Mouse (Mus musculus) frontal cortex, postnatal 14 days (tissue): Measurements from ENCODE around the gene Smad1.

ENCODE experiments used
- DNase-seq, 2 experiments: peaks; one replicate each; pipeline ENCODE4 v3.0.0; 2022; ENCODE audit warnings: low spot score in 2 of 2

Gene Smad1

GRCm38 (mm10) chr8:79354009-79354408 is 45.3 kb downstream of the Smad1 start:
- no peak for DNase-seq

- no peak for DNase-seq
Measured at GRCm38 (mm10) chr8:79351916-79352315, 47.4 kb downstream of the Smad1 start.

- no peak for DNase-seq
Measured at GRCm38 (mm10) chr8:79350805-79351204, 48.5 kb downstream of the Smad1 start.

- DNase-seq: no peak
Measured at GRCm38 (mm10) chr8:79350094-79350593, 49.2 kb downstream of the Smad1 start.

GRCm38 (mm10) chr8:79346414-79346813 is 52.9 kb downstream of the Smad1 start:
- DNase-seq: no peak

GRCm38 (mm10) chr8:79345856-79346255 is 53.5 kb downstream of the Smad1 start:
- no peak for DNase-seq

GRCm38 (mm10) chr8:79341236-79341635 is 58.1 kb downstream of the Smad1 start:
- no peak for DNase-seq

- DNase-seq: no peak
Measured at GRCm38 (mm10) chr8:79339555-79339954, 59.8 kb downstream of the Smad1 start.

GRCm38 (mm10) chr8:79338619-79339018 is 60.7 kb downstream of the Smad1 start:
- no peak for DNase-seq

- no peak for DNase-seq
Measured at GRCm38 (mm10) chr8:79332109-79332900, 67.0 kb downstream of the Smad1 start.

GRCm38 (mm10) chr8:79331571-79331970 is 67.7 kb downstream of the Smad1 start:
- DNase-seq: no peak

- DNase-seq: no peak
Measured at GRCm38 (mm10) chr8:79331017-79331416, 68.3 kb downstream of the Smad1 start.

GRCm38 (mm10) chr8:79329735-79330134 is 69.6 kb downstream of the Smad1 start:
- no peak for DNase-seq

GRCm38 (mm10) chr8:79329182-79329581 is 70.1 kb downstream of the Smad1 start:
- DNase-seq: no peak

GRCm38 (mm10) chr8:79325510-79325909 is 73.8 kb downstream of the Smad1 start:
- no peak for DNase-seq

GRCm38 (mm10) chr8:79324928-79325327 is 74.4 kb downstream of the Smad1 start:
- no peak for DNase-seq

GRCm38 (mm10) chr8:79324036-79324435 is 75.3 kb downstream of the Smad1 start:
- no peak for DNase-seq

- DNase-seq: no peak
Measured at GRCm38 (mm10) chr8:79323121-79323520, 76.2 kb downstream of the Smad1 start.

- no peak for DNase-seq
Measured at GRCm38 (mm10) chr8:79310801-79311200, 88.5 kb downstream of the Smad1 start.

- no peak for DNase-seq
Measured at GRCm38 (mm10) chr8:79305941-79306340, 93.4 kb downstream of the Smad1 start.

- DNase-seq: no peak
Measured at GRCm38 (mm10) chr8:79301548-79301947, 97.8 kb downstream of the Smad1 start.

GRCm38 (mm10) chr8:79299704-79300103 is 99.6 kb downstream of the Smad1 start:
- DNase-seq: no peak

- peak; percentile 38 to 58 for DNase-seq
Measured at GRCm38 (mm10) chr8:79297763-79298162, 101.6 kb downstream of the Smad1 start.
